Mouse (Mus musculus) CH12.LX (cell line): ENCODE data around the gene Rab42. TPM values are rescaled to one million over a fixed set of nuclear protein-coding genes. Genes with fewer than 3 reads are reported as not detected.

ENCODE experiments used
- DNase-seq: peaks from one replicate; pipeline ENCODE4 v3.0.0-alpha.2; 2013; ENCODE audit errors: extremely low read depth
- H3K27ac ChIP-seq: 2 replicates; pipeline ENCODE4 v1.5.1; 2012; ENCODE audit warnings: low read depth, mild to moderate bottlenecking, control low read depth, moderate library complexity; ENCODE audit not compliant: insufficient read depth
- H3K27me3 ChIP-seq: replicated peaks from 2 replicates; pipeline ENCODE3; 2012; ENCODE audit warnings: inconsistent platforms
- H3K36me3 ChIP-seq, 2 experiments: replicated peaks in 1 of 2; 2 replicates each; pipeline versions ENCODE3 to v1.6.1; 2012; ENCODE audit warnings: inconsistent platforms in 1 of 2, low read length in 1 of 2, mild to moderate bottlenecking in 1 of 2, mixed read lengths in 1 of 2, moderate library complexity in 1 of 2; ENCODE audit not compliant: control insufficient read depth in 1 of 2, insufficient read depth in 1 of 2
- H3K4me1 ChIP-seq, 2 experiments: 2 replicates each; pipeline ENCODE4 v1.6.1; 2012; ENCODE audit warnings: inconsistent platforms in 1 of 2, moderate library complexity in 1 of 2; ENCODE audit not compliant: insufficient read depth in 2 of 2, control insufficient read depth in 1 of 2
- H3K4me2 ChIP-seq: 2 replicates; pipeline ENCODE4 v1.6.1; 2012; ENCODE audit warnings: low read depth, mild to moderate bottlenecking, control low read depth; ENCODE audit not compliant: poor library complexity, insufficient read depth, severe bottlenecking
- H3K4me3 ChIP-seq, 3 experiments: fragments of 150-350 bp in 1 of 3; sonication (generic) in 1 of 3; replicated peaks in 1 of 3; 2 replicates each; pipeline versions ENCODE3 to v1.5.1; 2011 to 2012; ENCODE audit warnings: low read depth in 2 of 3, low read length in 2 of 3, mild to moderate bottlenecking in 2 of 3, moderate library complexity in 2 of 3, control low read depth in 1 of 3, improper control_type of control experiment in 1 of 3, inconsistent platforms in 1 of 3, mixed read lengths in 1 of 3; ENCODE audit not compliant: poor library complexity in 1 of 3
- H3K79me2 ChIP-seq: replicated peaks from 2 replicates; pipeline ENCODE4 v1.6.1; 2012; ENCODE audit warnings: mild to moderate bottlenecking, moderate library complexity; ENCODE audit not compliant: control insufficient read depth, poor library complexity, insufficient read depth, severe bottlenecking; ENCODE audit errors: extremely low read depth
- H3K9ac ChIP-seq: 2 replicates; pipeline ENCODE4 v1.6.1; 2012; ENCODE audit warnings: low read depth, mild to moderate bottlenecking, control low read depth, moderate library complexity; ENCODE audit not compliant: insufficient read depth
- H3K9me3 ChIP-seq: replicated peaks from 2 replicates; pipeline ENCODE3; 2012; ENCODE audit warnings: low read length, inconsistent platforms, mixed read lengths
- BHLHE40 ChIP-seq: IDR thresholded peaks from 2 replicates; pipeline ENCODE4 v1.6.1; 2011; ENCODE audit warnings: mild to moderate bottlenecking, low read depth, low read length, improper control_type of control experiment
- CHD1 ChIP-seq: IDR thresholded peaks from 2 replicates; pipeline ENCODE4 v1.6.1; 2012; ENCODE audit warnings: low read depth, low read length, improper control_type of control experiment, inconsistent platforms
- CHD2 ChIP-seq: IDR thresholded peaks from 2 replicates; pipeline ENCODE4 v1.6.1; 2011; ENCODE audit warnings: low read length, improper control_type of control experiment
- CTCF ChIP-seq, 2 experiments: IDR thresholded peaks in 1 of 2; conservative IDR thresholded peaks in 1 of 2; 2 replicates each; pipeline ENCODE4 v1.5.1; 2011 to 2012; ENCODE audit warnings: low read depth in 2 of 2, low read length in 2 of 2, improper control_type of control experiment in 1 of 2, inconsistent platforms in 1 of 2, mild to moderate bottlenecking in 1 of 2, moderate library complexity in 1 of 2
- E2F4 ChIP-seq: IDR thresholded peaks from 2 replicates; pipeline ENCODE4 v1.6.1; 2011; ENCODE audit warnings: low read depth, low read length, improper control_type of control experiment; ENCODE audit not compliant: insufficient replicate concordance
- ELF1 ChIP-seq: IDR thresholded peaks from 2 replicates; pipeline ENCODE4 v1.6.1; 2014; ENCODE audit warnings: low read depth, mild to moderate bottlenecking, inconsistent platforms, low read length, improper control_type of control experiment
- EP300 ChIP-seq: IDR thresholded peaks from 2 replicates; pipeline ENCODE4 v1.6.1; 2011; ENCODE audit warnings: low read length, improper control_type of control experiment
- ETS1 ChIP-seq: conservative IDR thresholded peaks from 2 replicates; pipeline ENCODE4 v1.6.1; 2012; ENCODE audit warnings: low read depth, mild to moderate bottlenecking, inconsistent platforms, low read length, improper control_type of control experiment, moderate library complexity
- GABPA ChIP-seq: IDR thresholded peaks from 2 replicates; pipeline ENCODE4 v1.6.1; 2012; ENCODE audit warnings: low read depth, low read length, improper control_type of control experiment, inconsistent platforms; ENCODE audit not compliant: insufficient replicate concordance
- HCFC1 ChIP-seq: IDR thresholded peaks from 2 replicates; pipeline ENCODE4 v1.6.1; 2012; ENCODE audit warnings: low read depth, mild to moderate bottlenecking, inconsistent platforms, low read length, improper control_type of control experiment
- IRF4 ChIP-seq: IDR thresholded peaks from 2 replicates; pipeline ENCODE4 v1.6.1; 2014; ENCODE audit warnings: low read depth, mild to moderate bottlenecking, inconsistent platforms, low read length, improper control_type of control experiment
- JUN ChIP-seq: IDR thresholded peaks from 2 replicates; pipeline ENCODE4 v1.6.1; 2011; ENCODE audit warnings: low read depth, mild to moderate bottlenecking, low read length, improper control_type of control experiment, moderate library complexity; ENCODE audit not compliant: insufficient read depth
- JUND ChIP-seq: conservative IDR thresholded peaks from 2 replicates; pipeline ENCODE4 v1.6.1; 2011; ENCODE audit warnings: low read depth, low read length, improper control_type of control experiment
- KAT2A ChIP-seq: IDR thresholded peaks from 2 replicates; pipeline ENCODE4 v1.6.1; 2012; ENCODE audit warnings: low read length, improper control_type of control experiment, inconsistent platforms; ENCODE audit not compliant: insufficient replicate concordance
- MAFK ChIP-seq: IDR thresholded peaks from 2 replicates; pipeline ENCODE4 v1.6.1; 2011; ENCODE audit warnings: low read length, improper control_type of control experiment; ENCODE audit not compliant: insufficient replicate concordance
- MAX ChIP-seq: IDR thresholded peaks from 2 replicates; pipeline ENCODE4 v1.6.1; 2011; ENCODE audit warnings: low read length, improper control_type of control experiment
- MAZ ChIP-seq: IDR thresholded peaks from 2 replicates; pipeline ENCODE4 v1.6.1; 2012; ENCODE audit warnings: low read depth, mild to moderate bottlenecking, inconsistent platforms, low read length, improper control_type of control experiment, moderate library complexity
- MEF2A ChIP-seq: IDR thresholded peaks from 2 replicates; pipeline ENCODE4 v1.6.1; 2014; ENCODE audit warnings: low read depth, mild to moderate bottlenecking, inconsistent platforms, low read length, improper control_type of control experiment, borderline replicate concordance
- MXI1 ChIP-seq: IDR thresholded peaks from 2 replicates; pipeline ENCODE4 v1.6.1; 2011; ENCODE audit warnings: mild to moderate bottlenecking, low read depth, low read length, improper control_type of control experiment
- MYC ChIP-seq: IDR thresholded peaks from 2 replicates; pipeline ENCODE4 v1.6.1; 2011; ENCODE audit warnings: low read depth, mild to moderate bottlenecking, improper control_type of control experiment, low read length
- NELFE ChIP-seq: IDR thresholded peaks from 2 replicates; pipeline ENCODE4 v1.6.1; 2011; ENCODE audit warnings: low read depth, low read length, improper control_type of control experiment
- NRF1 ChIP-seq: IDR thresholded peaks from 2 replicates; pipeline ENCODE4 v1.6.1; 2014; ENCODE audit warnings: low read depth, mild to moderate bottlenecking, inconsistent platforms, low read length, improper control_type of control experiment, moderate library complexity
- PAX5 ChIP-seq: IDR thresholded peaks from 2 replicates; pipeline ENCODE4 v1.6.1; 2012; ENCODE audit warnings: low read length, inconsistent platforms, mixed read lengths
- POLR2A ChIP-seq: IDR thresholded peaks from 2 replicates; pipeline ENCODE4 v1.6.1; 2011; ENCODE audit warnings: low read depth, mild to moderate bottlenecking, improper control_type of control experiment, low read length
- POLR2AphosphoS2 ChIP-seq: IDR thresholded peaks from 2 replicates; pipeline ENCODE4 v1.6.1; 2011; ENCODE audit warnings: low read depth, low read length, improper control_type of control experiment
- RAD21 ChIP-seq: IDR thresholded peaks from 2 replicates; pipeline ENCODE4 v1.6.1; 2011; ENCODE audit warnings: low read depth, mild to moderate bottlenecking, low read length, improper control_type of control experiment, moderate library complexity
- RCOR1 ChIP-seq: conservative IDR thresholded peaks from 2 replicates; pipeline ENCODE4 v1.6.1; 2012; ENCODE audit warnings: low read depth, mild to moderate bottlenecking, inconsistent platforms, low read length, improper control_type of control experiment
- SIN3A ChIP-seq: IDR thresholded peaks from 2 replicates; pipeline ENCODE4 v1.6.1; 2012; ENCODE audit warnings: low read length, improper control_type of control experiment, inconsistent platforms
- SMC3 ChIP-seq: IDR thresholded peaks from 2 replicates; pipeline ENCODE4 v1.6.1; 2011; ENCODE audit warnings: low read depth, low read length, improper control_type of control experiment
- TBP ChIP-seq: conservative IDR thresholded peaks from 2 replicates; pipeline ENCODE4 v1.6.1; 2011; ENCODE audit warnings: low read depth, low read length, improper control_type of control experiment
- TCF12 ChIP-seq: IDR thresholded peaks from 2 replicates; pipeline ENCODE4 v1.6.1; 2014; ENCODE audit warnings: low read depth, mild to moderate bottlenecking, inconsistent platforms, low read length, improper control_type of control experiment
- UBTF ChIP-seq: IDR thresholded peaks from 2 replicates; pipeline ENCODE4 v1.6.1; 2012; ENCODE audit warnings: low read depth, mild to moderate bottlenecking, inconsistent platforms, low read length, improper control_type of control experiment, moderate library complexity
- USF1 ChIP-seq: IDR thresholded peaks from 2 replicates; pipeline ENCODE4 v1.6.1; 2014; ENCODE audit warnings: low read depth, mild to moderate bottlenecking, inconsistent platforms, low read length, improper control_type of control experiment
- USF2 ChIP-seq: conservative IDR thresholded peaks from 2 replicates; pipeline ENCODE4 v1.6.1; 2011; ENCODE audit warnings: low read depth, low read length, improper control_type of control experiment
- ZC3H11A ChIP-seq: IDR thresholded peaks from 2 replicates; pipeline ENCODE4 v1.6.1; 2012; ENCODE audit warnings: low read depth, mild to moderate bottlenecking, inconsistent platforms, low read length, improper control_type of control experiment
- ZKSCAN1 ChIP-seq: IDR thresholded peaks from 2 replicates; pipeline ENCODE4 v1.6.1; 2012; ENCODE audit warnings: low read depth, inconsistent platforms, low read length, improper control_type of control experiment, borderline replicate concordance
- ZMIZ1 ChIP-seq: IDR thresholded peaks from 2 replicates; pipeline ENCODE4 v1.6.1; 2012; ENCODE audit warnings: low read depth, mild to moderate bottlenecking, inconsistent platforms, low read length, improper control_type of control experiment
- ZNF384 ChIP-seq: IDR thresholded peaks from 2 replicates; pipeline ENCODE4 v1.6.1; 2012; ENCODE audit warnings: low read depth, low read length, improper control_type of control experiment, inconsistent platforms
- dilution Hi-C: fragments of 300-500 bp; cut with MboI; formaldehyde crosslinking; loops from 2 replicates; pipeline ENCODE4 v1.14.3; 2020; ENCODE audit warnings: low sequenced_read_pairs; ENCODE audit not compliant: extremely low pct_unique_long_range_greater_than_20kb, extremely low pct_ligation_motif_present
- in situ Hi-C: fragments of 300-500 bp; cut with MboI; formaldehyde crosslinking; loops from 3 replicates; pipeline ENCODE4 v1.14.3; 2019; ENCODE audit warnings: low sequenced_read_pairs, low pct_ligation_motif_present, low pct_unique_long_range_greater_than_20kb, mixed read lengths
- polyA plus RNA-seq: library from polyadenylated mRNA; unstranded; fragments of >175 nt; gene quantifications from 2 replicates; pipeline ENCODE4 v1.2.1, GENCODE M21; 2012; ENCODE audit warnings: low read depth; ENCODE audit not compliant: insufficient read length
- total RNA-seq, 2 experiments: library from RNA; depleted of rRNA; stranded (reverse); fragments of 300-350 nt in 1 of 2; fragments of >200 nt in 1 of 2; gene quantifications; 2 replicates each; pipeline ENCODE4 v1.2.3; 2012 to 2014

Gene Rab42
- total and polyA plus RNA-seq, 3 experiments, result 0.31 to 0.51 TPM; not detected in 1

- Histone ChIP-seq H3K27ac (peak overlapping the region; percentile 93), H3K9ac (peak overlapping the region; percentile 98), H3K4me1 (peaks cover 0 to 8% of the 10 kb centered on the region in 2 experiments; a peak in 1 of 4 replicates), H3K9me3 (no peaks in the 10 kb centered on the region), H3K4me3 (peak overlapping the region; percentile 91 to 97 (median 94)), H3K36me3 (peaks cover 25 to 38% of the 10 kb centered on the region in 2 experiments), H3K4me2 (no peak overlapping the region), H3K79me2 (peaks cover 16% of the 10 kb centered on the region), H3K27me3 (no peaks in the 10 kb centered on the region)
- peak; percentile 94 for DNase-seq
- in situ Hi-C loops, result loop anchor here (25.0 kb wide), 1 partner anchor 204 kb away; the partner anchor contains the start of gene Sesn2
- TF ChIP-seq UBTF, result no peak
- TF ChIP-seq MYC, result peak; percentile 39; the same call in 1 of the 2 replicates
- no peak for TF ChIP-seq EP300
- peak; percentile 99 for TF ChIP-seq TBP
- peak; percentile 97 for TF ChIP-seq KAT2A
- no peak for TF ChIP-seq JUND
- TF ChIP-seq ZC3H11A, result no peak
- TF ChIP-seq BHLHE40, result 0 out of 2 replicates have a peak, but pooled peaks have one; percentile 7
- 0 out of 2 replicates have a peak, but pooled peaks have one; percentile 31 for TF ChIP-seq MAZ
- TF ChIP-seq USF2, result no peak; the same call in 1 of the 2 replicates
- no peak for TF ChIP-seq ZKSCAN1
- TF ChIP-seq ZMIZ1, result peak; percentile 99
- peak; percentile 100 for TF ChIP-seq NELFE
- peak; percentile 59; the same call in 1 of the 2 replicates for TF ChIP-seq GABPA
- peak; percentile 72; the same call in 1 of the 2 replicates for TF ChIP-seq IRF4
- TF ChIP-seq ETS1, result no peak
- TF ChIP-seq POLR2AphosphoS2, result peak; percentile 99
- TF ChIP-seq TCF12, result peak; percentile 98
- TF ChIP-seq JUN, result no peak
- peak; percentile 86 for TF ChIP-seq ELF1
- peak; percentile 59; the same call in 1 of the 2 replicates for TF ChIP-seq SIN3A
- no peak for TF ChIP-seq CTCF (conservative IDR thresholded peaks at IDR 0.05 in 1 of 2, IDR thresholded peaks at IDR 0.05 in 1 of 2; ENCODE audit: low read depth in 2 of 2, low read length in 2 of 2)
- TF ChIP-seq RCOR1, result no peak
- TF ChIP-seq MAX, result peak; percentile 90
- TF ChIP-seq ZNF384, result peak; percentile 52; the same call in 1 of the 2 replicates
- TF ChIP-seq SMC3, result no peak
- no peak for TF ChIP-seq PAX5
- TF ChIP-seq MEF2A, result peak; percentile 63; the same call in 1 of the 2 replicates
- peak; percentile 98 for TF ChIP-seq HCFC1
- no peak for TF ChIP-seq MAFK
- no peak for TF ChIP-seq RAD21
- TF ChIP-seq NRF1, result peak; percentile 84
- TF ChIP-seq MXI1, result peak; percentile 88
- peak; percentile 30; the same call in 1 of the 2 replicates for TF ChIP-seq USF1
- peak; percentile 38; the same call in 1 of the 2 replicates for TF ChIP-seq CHD2
- TF ChIP-seq E2F4, result no peak
- TF ChIP-seq POLR2A, result peak; percentile 100
- peak; percentile 62; the same call in 1 of the 2 replicates for TF ChIP-seq CHD1
- dilution Hi-C loops, result no loop called here
Measured at GRCm38 (mm10) chr4:132308437-132309139, 5.4 kb upstream of the Rab42 start.
